Mouse (Mus musculus): ENCODE data around the gene Rassf7. TPM values are rescaled to one million over a fixed set of nuclear protein-coding genes. Genes with fewer than 3 reads are reported as not detected.
"Not testable (repeated sequence)": the region's sequence is repeated elsewhere in the genome, so short reads cannot be mapped to it uniquely, and the experiment has no call there.

Gene Rassf7
- polyA plus RNA-seq, 1 experiment, result 25.2 TPM

DNA sequence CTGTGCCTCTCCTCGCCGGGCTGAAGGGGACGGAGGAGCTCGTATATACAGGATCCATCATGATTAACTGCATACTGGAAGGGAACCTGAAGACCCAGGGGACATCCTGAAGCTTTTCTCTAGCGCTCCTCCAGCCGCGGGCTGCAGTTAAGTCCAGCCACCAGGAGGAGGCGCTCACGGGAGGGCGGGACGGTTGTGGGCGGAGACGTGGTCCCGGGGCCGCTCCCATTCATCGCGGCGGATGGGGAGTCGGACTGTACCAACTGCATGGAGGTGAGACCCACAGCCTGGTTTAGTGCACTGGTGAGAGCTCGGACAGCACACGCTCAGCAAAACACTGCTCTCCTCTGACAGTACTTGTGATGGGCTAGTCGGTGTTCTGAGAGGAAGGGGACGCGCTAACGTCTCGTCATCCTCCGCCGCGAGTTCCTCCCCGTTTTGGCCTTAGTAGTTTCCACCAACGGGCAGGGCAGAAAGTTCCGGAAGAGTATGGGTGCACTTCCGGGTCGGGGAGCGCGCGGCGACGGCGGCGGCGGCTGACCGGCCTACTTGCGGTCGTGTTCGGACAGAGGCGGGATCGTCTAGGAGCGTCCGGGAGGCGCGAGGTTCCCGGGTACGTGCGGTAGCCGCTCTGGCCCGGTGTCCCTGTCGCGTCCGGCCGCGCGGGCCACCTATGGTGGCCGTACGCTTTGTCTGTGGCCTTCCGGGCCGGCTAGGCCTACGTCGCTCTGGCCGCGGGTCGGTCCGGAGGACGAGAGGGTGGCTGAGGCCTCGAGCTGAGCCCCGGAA is 12.8 kb downstream of the Rassf7 start, which contains the start of gene Phrf1:
Phrf1 (plus strand) TSS at position 506 of the 789 bp plus-strand sequence.
- Histone ChIP-seq H3K27me3 (ENCODE audit: control insufficient read depth, insufficient read depth, insufficient read length) (no peaks in the 10 kb centered on the region), H3K36me3 (ENCODE audit: control insufficient read depth, insufficient read depth) (peaks cover 19% of the 10 kb centered on the region), H3K79me3 (ENCODE audit: low read depth) (peaks cover 45% of the 10 kb centered on the region), H3K4me3 (ENCODE audit: insufficient read depth, poor library complexity, severe bottlenecking) (peak within 1 kb of the TSS; percentile 91), H3ac (ENCODE audit: control insufficient read depth, insufficient read length, low read depth) (peak within 1 kb of the TSS; percentile 94), H3K79me2 (ENCODE audit: control insufficient read depth, insufficient read depth) (peaks cover 50% of the 10 kb centered on the region)
- TF ChIP-seq CTCF (IDR thresholded peaks at IDR 0.05; ENCODE audit: control insufficient read depth, insufficient read depth, insufficient read length) (peak; percentile 88), FOSL1 (IDR thresholded peaks at IDR 0.05; ENCODE audit: insufficient read depth, low read length, poor library complexity, severe bottlenecking) (no peak), MAX (IDR thresholded peaks at IDR 0.05) (peak; percentile 26), MYOG (IDR thresholded peaks at IDR 0.05; ENCODE audit: control insufficient read depth, extremely low read depth, insufficient read length) (no peak)

DNA sequence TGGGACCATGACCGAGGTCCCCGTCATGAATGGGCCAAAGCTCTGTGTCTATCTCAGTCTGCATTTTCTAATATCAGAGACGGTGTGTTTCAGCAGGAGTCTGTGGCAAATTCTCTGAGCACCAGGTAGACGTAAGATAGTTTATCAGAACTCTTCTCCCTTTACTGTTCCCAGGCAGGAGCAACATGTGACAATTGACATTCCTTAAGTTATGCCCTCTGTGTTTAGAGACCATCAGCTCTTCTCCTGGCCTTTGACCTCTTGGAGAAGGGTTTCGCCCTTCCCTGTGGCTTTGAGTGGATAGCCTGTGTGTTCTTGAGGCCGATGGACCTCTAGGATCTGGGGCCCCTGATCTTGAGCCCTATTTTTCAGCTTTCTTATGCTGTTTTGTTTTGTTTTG is 14.0 kb downstream of the Rassf7 start:
- H3K36me3 ChIP-seq (ENCODE audit: control insufficient read depth, insufficient read depth), result peaks cover 28% of the 10 kb centered on the region
- TF ChIP-seq CEBPB (IDR thresholded peaks at IDR 0.05; ENCODE audit: low read depth) (no peak), MYOD1 (IDR thresholded peaks at IDR 0.05; ENCODE audit: control insufficient read depth, insufficient read length, low read depth) (no peak), USF1 (IDR thresholded peaks at IDR 0.05; ENCODE audit: low read depth) (no peak), CTCF (IDR thresholded peaks at IDR 0.05; ENCODE audit: control insufficient read depth, insufficient read depth, insufficient read length) (no peak), MAX (IDR thresholded peaks at IDR 0.05) (no peak), MYOG (IDR thresholded peaks at IDR 0.05; ENCODE audit: control insufficient read depth, extremely low read depth, insufficient read length) (no peak), FOSL1 (IDR thresholded peaks at IDR 0.05; ENCODE audit: insufficient read depth, low read length, poor library complexity, severe bottlenecking) (no peak)
- no peaks in the 10 kb centered on the region for H3K27me3 ChIP-seq (ENCODE audit: control insufficient read depth, insufficient read depth, insufficient read length)
- H3K79me2 ChIP-seq (ENCODE audit: control insufficient read depth, insufficient read depth), result peaks cover 62% of the 10 kb centered on the region
- H3ac ChIP-seq (ENCODE audit: control insufficient read depth, insufficient read length, low read depth), result peak overlapping the region; percentile 94
- H3K4me3 ChIP-seq (ENCODE audit: insufficient read depth, poor library complexity, severe bottlenecking), result peak overlapping the region; percentile 91
- H3K79me3 ChIP-seq (ENCODE audit: low read depth), result peaks cover 53% of the 10 kb centered on the region

DNA sequence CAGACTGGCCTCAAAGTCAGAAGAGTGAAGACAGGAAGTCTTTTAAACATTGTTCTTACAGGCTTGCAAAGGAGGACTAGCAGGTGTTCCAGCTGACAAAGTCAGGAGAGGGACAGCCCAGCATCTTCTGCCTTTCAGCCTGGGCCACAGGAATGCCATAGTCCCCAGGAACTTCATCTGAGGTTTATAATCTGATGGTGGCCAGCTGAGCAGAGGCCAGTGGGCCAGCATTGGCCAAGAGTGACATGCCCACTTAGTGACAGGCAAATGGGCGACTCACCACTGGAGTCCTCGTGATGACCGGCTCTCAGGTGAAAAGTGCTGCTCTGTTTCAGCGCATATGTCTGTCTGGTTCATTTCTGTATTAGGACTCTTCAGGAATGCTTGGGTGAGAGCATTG is 14.9 kb downstream of the Rassf7 start:
- TF ChIP-seq MYOD1 (IDR thresholded peaks at IDR 0.05; ENCODE audit: control insufficient read depth, insufficient read length, low read depth) (no peak), MAX (IDR thresholded peaks at IDR 0.05) (no peak), MYOG (IDR thresholded peaks at IDR 0.05; ENCODE audit: control insufficient read depth, extremely low read depth, insufficient read length) (no peak), CEBPB (IDR thresholded peaks at IDR 0.05; ENCODE audit: low read depth) (no peak), FOSL1 (IDR thresholded peaks at IDR 0.05; ENCODE audit: insufficient read depth, low read length, poor library complexity, severe bottlenecking) (no peak), CTCF (IDR thresholded peaks at IDR 0.05; ENCODE audit: control insufficient read depth, insufficient read depth, insufficient read length) (no peak), USF1 (IDR thresholded peaks at IDR 0.05; ENCODE audit: low read depth) (no peak)
- no peak overlapping the region for H3K4me3 ChIP-seq (ENCODE audit: insufficient read depth, poor library complexity, severe bottlenecking)
- peaks cover 53% of the 10 kb centered on the region for H3K79me3 ChIP-seq (ENCODE audit: low read depth)
- H3K27me3 ChIP-seq (ENCODE audit: control insufficient read depth, insufficient read depth, insufficient read length), result no peaks in the 10 kb centered on the region
- peak overlapping the region; percentile 24 for H3ac ChIP-seq (ENCODE audit: control insufficient read depth, insufficient read length, low read depth)
- H3K36me3 ChIP-seq (ENCODE audit: control insufficient read depth, insufficient read depth), result peaks cover 37% of the 10 kb centered on the region
- H3K79me2 ChIP-seq (ENCODE audit: control insufficient read depth, insufficient read depth), result peaks cover 71% of the 10 kb centered on the region

DNA sequence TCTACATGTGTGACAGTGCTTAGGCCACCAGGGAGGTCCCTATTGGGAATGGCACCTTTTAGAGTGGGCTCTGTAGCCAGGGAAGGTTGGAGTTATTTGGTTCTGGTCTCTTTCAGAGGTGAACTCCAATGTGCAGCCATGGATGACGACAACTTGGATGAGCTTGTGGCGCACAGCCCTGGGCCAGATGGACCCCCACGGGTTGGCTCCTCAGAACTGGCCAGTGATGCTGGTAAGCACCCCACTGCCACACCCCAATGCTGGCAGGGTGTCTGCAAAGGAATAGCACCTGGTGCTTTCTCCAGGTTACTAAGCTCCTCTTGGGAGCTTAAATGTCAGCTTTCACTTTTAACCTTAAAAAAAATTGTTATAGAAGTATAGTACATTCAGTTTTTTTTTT is 15.5 kb downstream of the Rassf7 start:
- Histone ChIP-seq H3K79me3 (ENCODE audit: low read depth) (peaks cover 57% of the 10 kb centered on the region), H3K4me3 (ENCODE audit: insufficient read depth, poor library complexity, severe bottlenecking) (no peak overlapping the region), H3K27me3 (ENCODE audit: control insufficient read depth, insufficient read depth, insufficient read length) (no peaks in the 10 kb centered on the region), H3K79me2 (ENCODE audit: control insufficient read depth, insufficient read depth) (peaks cover 75% of the 10 kb centered on the region), H3K36me3 (ENCODE audit: control insufficient read depth, insufficient read depth) (peaks cover 41% of the 10 kb centered on the region), H3ac (ENCODE audit: control insufficient read depth, insufficient read length, low read depth) (no peak overlapping the region)
- TF ChIP-seq MYOG (IDR thresholded peaks at IDR 0.05; ENCODE audit: control insufficient read depth, extremely low read depth, insufficient read length), result no peak
- no peak for TF ChIP-seq MAX (IDR thresholded peaks at IDR 0.05)
- TF ChIP-seq CTCF (IDR thresholded peaks at IDR 0.05; ENCODE audit: control insufficient read depth, insufficient read depth, insufficient read length), result no peak
- TF ChIP-seq MYOD1 (IDR thresholded peaks at IDR 0.05; ENCODE audit: control insufficient read depth, insufficient read length, low read depth), result no peak
- TF ChIP-seq FOSL1 (IDR thresholded peaks at IDR 0.05; ENCODE audit: insufficient read depth, low read length, poor library complexity, severe bottlenecking), result no peak
- no peak for TF ChIP-seq USF1 (IDR thresholded peaks at IDR 0.05; ENCODE audit: low read depth)
- no peak for TF ChIP-seq CEBPB (IDR thresholded peaks at IDR 0.05; ENCODE audit: low read depth)

DNA sequence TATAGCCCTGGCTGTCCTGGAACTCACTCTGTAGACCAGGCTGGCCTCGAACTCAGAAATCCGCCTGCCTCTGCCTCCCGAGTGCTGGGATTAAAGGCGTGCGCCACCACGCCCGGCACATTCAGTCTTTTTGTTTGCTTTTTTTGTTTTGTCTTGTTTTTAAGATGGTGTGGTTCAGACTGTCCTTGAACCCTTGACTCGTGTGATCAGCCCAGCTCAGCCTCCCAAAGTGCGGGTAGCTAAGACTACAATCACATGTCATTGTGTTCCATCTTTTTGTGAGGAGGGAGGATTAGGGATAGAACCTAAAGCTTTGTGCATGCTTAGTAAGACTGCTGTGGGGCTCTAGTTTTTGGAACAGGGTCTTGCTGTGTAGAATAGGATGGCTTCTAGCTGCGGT is 15.9 kb downstream of the Rassf7 start:
- TF ChIP-seq MYOG (IDR thresholded peaks at IDR 0.05; ENCODE audit: control insufficient read depth, extremely low read depth, insufficient read length), result no peak
- no peak for TF ChIP-seq FOSL1 (IDR thresholded peaks at IDR 0.05; ENCODE audit: insufficient read depth, low read length, poor library complexity, severe bottlenecking)
- no peak for TF ChIP-seq MYOD1 (IDR thresholded peaks at IDR 0.05; ENCODE audit: control insufficient read depth, insufficient read length, low read depth)
- no peak for TF ChIP-seq CEBPB (IDR thresholded peaks at IDR 0.05; ENCODE audit: low read depth)
- TF ChIP-seq MAX (IDR thresholded peaks at IDR 0.05), result no peak
- no peak for TF ChIP-seq USF1 (IDR thresholded peaks at IDR 0.05; ENCODE audit: low read depth)
- TF ChIP-seq CTCF (IDR thresholded peaks at IDR 0.05; ENCODE audit: control insufficient read depth, insufficient read depth, insufficient read length), result no peak
- Histone ChIP-seq H3K79me3 (ENCODE audit: low read depth) (peaks cover 57% of the 10 kb centered on the region), H3K36me3 (ENCODE audit: control insufficient read depth, insufficient read depth) (peaks cover 44% of the 10 kb centered on the region), H3K4me3 (ENCODE audit: insufficient read depth, poor library complexity, severe bottlenecking) (no peak overlapping the region), H3K27me3 (ENCODE audit: control insufficient read depth, insufficient read depth, insufficient read length) (no peaks in the 10 kb centered on the region), H3ac (ENCODE audit: control insufficient read depth, insufficient read length, low read depth) (no peak overlapping the region), H3K79me2 (ENCODE audit: control insufficient read depth, insufficient read depth) (peaks cover 75% of the 10 kb centered on the region)

DNA sequence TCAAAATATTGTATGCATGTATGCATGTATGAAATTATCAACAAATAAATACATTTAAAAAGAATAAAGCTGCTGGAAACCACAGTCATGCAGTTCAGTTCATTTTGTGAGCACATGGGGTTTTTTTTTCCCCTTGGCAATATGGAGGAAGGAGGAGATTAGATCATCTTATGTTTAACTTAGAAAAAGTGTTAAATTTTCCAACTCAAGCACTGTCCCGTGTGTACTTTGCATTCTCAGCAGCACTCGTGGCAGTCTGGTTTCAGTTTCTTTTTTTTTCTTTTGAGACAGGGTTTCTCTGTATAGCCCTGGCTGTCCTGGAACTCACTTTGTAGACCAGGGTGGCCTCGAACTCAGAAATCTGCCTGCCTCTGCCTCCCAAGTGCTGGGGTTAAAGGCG is 34.8 kb downstream of the Rassf7 start:
- not testable (repeated sequence) for H3K79me3 ChIP-seq (ENCODE audit: low read depth); H3K79me2 ChIP-seq (ENCODE audit: control insufficient read depth, insufficient read depth)
- peaks cover 73% of the 10 kb centered on the region for H3K36me3 ChIP-seq (ENCODE audit: control insufficient read depth, insufficient read depth)

More for the DNA sequence above, 34.8 kb downstream of the Rassf7 start:
- not testable (repeated sequence) for H3ac ChIP-seq (ENCODE audit: control insufficient read depth, insufficient read length, low read depth); H3K4me3 ChIP-seq (ENCODE audit: insufficient read depth, poor library complexity, severe bottlenecking); H3K27me3 ChIP-seq (ENCODE audit: control insufficient read depth, insufficient read depth, insufficient read length)
